Mouse (Mus musculus) embryonic facial prominence, embryonic 14.5 days (tissue): ENCODE data around the gene Sept4. TPM values are rescaled to one million over a fixed set of nuclear protein-coding genes. Genes with fewer than 3 reads are reported as not detected.

Experiments
- ATAC-seq: fragments of 200-750 bp; cut with Nextera tagmentation; 2 replicates; pipeline ENCODE4 v1.8.0; 2017; ENCODE audit warnings: low read depth, moderate number of reproducible peaks, moderate TSS enrichment
- DNase-seq: peaks from one replicate; pipeline ENCODE4 v3.0.0-alpha.2; 2015; ENCODE audit warnings: low spot score
- H3K27ac ChIP-seq: fragments of 300-500 bp; sonication (generic); replicated peaks from 2 replicates; pipeline ENCODE4 v1.5.1; 2014; ENCODE audit warnings: low read depth, mild to moderate bottlenecking, low read length, moderate library complexity
- H3K27me3 ChIP-seq: fragments of 300-500 bp; sonication (generic); replicated peaks from 2 replicates; pipeline ENCODE4 v1.6.1; 2014; ENCODE audit warnings: low read length; ENCODE audit not compliant: control insufficient read depth, insufficient read depth
- H3K36me3 ChIP-seq: fragments of 300-500 bp; sonication (generic); 2 replicates; pipeline ENCODE4 v1.6.1; 2014; ENCODE audit warnings: low read length, mixed read lengths; ENCODE audit not compliant: control insufficient read depth, insufficient read depth
- H3K4me1 ChIP-seq: fragments of 300-500 bp; sonication (generic); 2 replicates; pipeline ENCODE4 v1.6.1; 2014; ENCODE audit warnings: antibody characterized with exemption, low read length; ENCODE audit not compliant: control insufficient read depth, insufficient read depth
- H3K4me2 ChIP-seq: fragments of 300-500 bp; sonication (generic); 2 replicates; pipeline ENCODE4 v1.6.1; 2014; ENCODE audit warnings: low read depth, mild to moderate bottlenecking, low read length, moderate library complexity, mixed read lengths
- H3K4me3 ChIP-seq: fragments of 300-500 bp; sonication (generic); 2 replicates; pipeline ENCODE4 v1.5.1; 2014; ENCODE audit warnings: low read depth, mild to moderate bottlenecking, low read length
- H3K9ac ChIP-seq: fragments of 300-500 bp; sonication (generic); 2 replicates; pipeline ENCODE4 v1.6.1; 2014; ENCODE audit warnings: low read depth, mild to moderate bottlenecking, low read length, moderate library complexity, mixed read lengths
- H3K9me3 ChIP-seq: fragments of 300-500 bp; sonication (generic); 2 replicates; pipeline ENCODE4 v1.6.1; 2016; ENCODE audit warnings: low read length; ENCODE audit not compliant: control insufficient read depth
- WGBS: fragments of 180-500 bp; shearing (Covaris S2); extraction: QIAGEN DNeasy Blood & Tissue Kit; methylation state at CpG from one replicate; pipeline ENCODE4 v1.1.7; 2014; 5-methylcytosine and 5-hydroxymethylcytosine counted together
- polyA plus RNA-seq: library from polyadenylated mRNA; unstranded; fragments of >200 nt; fragmentation: Nextera tagmentation; extraction: Ambion mirVana; gene quantifications from 2 replicates; pipeline ENCODE4 v1.2.1, GENCODE M21; 2014

Sept4 gene
- polyA plus RNA-seq, 1 experiment from 2014 or later, result 42.2 TPM

DNA sequence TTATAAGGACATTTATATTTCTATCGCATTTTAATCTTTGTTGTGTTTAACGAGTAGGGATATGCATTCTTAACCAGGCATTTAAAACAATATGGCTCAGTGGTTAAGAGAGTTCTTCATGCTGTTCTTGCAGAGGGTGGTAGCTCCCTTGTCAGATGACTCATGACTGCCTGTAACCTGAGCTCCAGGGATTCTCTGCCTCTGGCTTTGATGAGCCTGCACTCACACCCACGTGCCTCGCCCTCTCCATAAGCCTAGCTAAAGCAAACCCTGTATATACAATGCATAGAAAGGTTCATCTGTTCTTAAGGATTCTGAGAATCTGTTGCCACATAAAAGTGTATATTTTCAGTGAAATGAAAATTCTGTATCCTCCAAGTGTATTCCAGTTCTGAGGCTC lies 54.5 kb downstream of the Sept4 start:
- Histone ChIP-seq H3K36me3 (peaks cover 18% of the 10 kb centered on the region), H3K9me3 (no peaks in the 10 kb centered on the region), H3K4me2 (no peak overlapping the region), H3K27ac (no peak overlapping the region), H3K4me3 (no peak overlapping the region), H3K9ac (no peak overlapping the region), H3K4me1 (no peaks in the 10 kb centered on the region), H3K27me3 (no peaks in the 10 kb centered on the region)
- 0 out of 2 replicates have a peak, but pooled peaks have one; percentile 67 for ATAC-seq
- peak; percentile 44 for DNase-seq
- WGBS, result 66% methylated on average over 4 of the region's 4 CpGs

DNA sequence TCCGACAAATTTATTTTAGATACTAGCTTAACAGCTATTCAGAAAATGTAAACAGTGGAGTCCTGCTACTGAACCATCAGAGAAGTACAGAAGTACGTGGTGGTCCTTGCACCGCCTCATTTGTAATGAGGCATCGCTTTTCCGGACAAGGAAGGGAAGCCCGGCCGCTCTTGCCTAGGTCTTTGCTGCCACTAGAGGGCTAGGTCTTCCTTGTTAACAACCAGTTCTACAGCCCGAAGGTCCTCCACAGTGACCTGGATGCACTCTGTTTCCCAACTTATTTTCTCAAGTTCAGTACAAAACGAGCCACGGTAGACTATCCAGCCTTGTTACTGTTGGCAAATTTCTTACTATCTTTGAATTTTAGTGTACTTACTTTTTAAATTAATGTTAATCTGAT lies 61.2 kb downstream of the Sept4 start:
- ATAC-seq (0 out of 2 replicates have a peak, but pooled peaks have one; percentile 37), DNase-seq (peak; percentile 64)
- H3K4me3 ChIP-seq, result no peak overlapping the region
- 32% methylated on average over 10 of the region's 10 CpGs for WGBS
- 0 out of 2 replicates have a peak, but pooled peaks cover 13% of the 10 kb centered on the region for H3K36me3 ChIP-seq
- no peaks in the 10 kb centered on the region for H3K9me3 ChIP-seq
- no peak overlapping the region for H3K4me2 ChIP-seq
- H3K27me3 ChIP-seq, result no peaks in the 10 kb centered on the region
- H3K9ac ChIP-seq, result no peak overlapping the region
- no peak overlapping the region for H3K27ac ChIP-seq
- H3K4me1 ChIP-seq, result no peaks in the 10 kb centered on the region

DNA sequence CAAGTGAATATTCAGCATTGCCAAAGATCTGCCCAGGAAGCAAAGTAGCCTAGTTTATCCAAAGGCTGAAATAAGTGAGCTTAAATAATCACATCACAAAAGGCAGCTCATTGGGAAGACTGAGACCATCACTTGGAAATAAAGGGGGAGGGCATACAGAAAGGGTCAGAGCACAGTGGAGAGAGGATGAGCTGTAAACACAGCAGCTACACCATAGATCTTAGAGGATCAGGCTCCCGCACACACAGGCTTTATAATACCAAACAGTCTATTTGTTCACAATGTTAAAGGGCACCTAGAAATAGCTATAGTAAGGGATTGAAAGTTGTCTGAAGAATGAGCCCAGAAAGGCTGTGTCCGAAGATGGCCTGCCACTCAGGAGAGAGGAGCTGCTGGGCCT lies 70.1 kb downstream of the Sept4 start:
- Histone ChIP-seq H3K9me3 (no peaks in the 10 kb centered on the region), H3K4me2 (peak overlapping the region; percentile 85), H3K27ac (peak overlapping the region; percentile 33; the same call in 1 of the 2 replicates), H3K36me3 (no peaks in the 10 kb centered on the region), H3K27me3 (no peaks in the 10 kb centered on the region), H3K4me1 (no peaks in the 10 kb centered on the region), H3K9ac (peak overlapping the region; percentile 80), H3K4me3 (peak overlapping the region; percentile 52)
- ATAC-seq (no peak), DNase-seq (no peak)
- WGBS, result 36% methylated on average over 2 of the region's 2 CpGs

DNA sequence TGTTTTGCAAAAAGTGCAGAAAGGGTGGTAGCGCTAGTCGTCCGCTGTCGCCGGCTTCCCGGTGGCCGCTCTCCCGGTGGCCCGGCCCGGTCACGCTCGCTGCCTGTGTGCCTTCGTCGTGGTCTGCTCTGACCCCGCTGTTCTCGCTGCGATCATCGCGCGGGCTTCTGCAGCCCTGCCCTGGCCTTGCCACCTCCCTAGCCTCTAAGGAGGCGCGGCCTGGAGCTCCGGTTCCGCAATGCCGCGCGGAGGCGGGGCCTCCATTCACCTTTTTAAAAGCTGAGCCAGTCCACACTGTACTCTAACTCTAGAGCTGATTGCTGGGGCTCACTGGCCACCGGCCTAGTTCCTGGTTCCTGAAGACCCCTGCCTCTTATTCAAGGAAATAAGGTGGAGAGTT lies 70.5 kb downstream of the Sept4 start:
- H3K4me1 ChIP-seq, result no peaks in the 10 kb centered on the region
- peak overlapping the region; percentile 52 for H3K4me3 ChIP-seq
- under 1% methylated on average over 16 of the region's 29 CpGs for WGBS
- DNase-seq (peak; percentile 63), ATAC-seq (peak; percentile 93)
- H3K9me3 ChIP-seq, result no peaks in the 10 kb centered on the region
- H3K9ac ChIP-seq, result peak overlapping the region; percentile 80
- H3K36me3 ChIP-seq, result no peaks in the 10 kb centered on the region
- peak overlapping the region; percentile 33; the same call in 1 of the 2 replicates for H3K27ac ChIP-seq
- no peaks in the 10 kb centered on the region for H3K27me3 ChIP-seq
- H3K4me2 ChIP-seq, result peak overlapping the region; percentile 85

Other genes with a start within 250 kb of the Sept4 start
- 4.2 and 6.6 TPM in 2 replicates for gene Ppm1e, start 209.9 kb upstream of the Sept4 start, polyA plus RNA-seq
- 5.2 and 7.2 TPM in 2 replicates for gene Rad51c, start 163.9 kb upstream of the Sept4 start, polyA plus RNA-seq
- gene Tex14, start 163.8 kb upstream of the Sept4 start, polyA plus RNA-seq, result 4.8 and 5.6 TPM in 2 replicates
- gene Gm11492, start 2.2 kb upstream of the Sept4 start, polyA plus RNA-seq, result not detected in 2 replicates
- gene Mtmr4, start 23.3 kb downstream of the Sept4 start, polyA plus RNA-seq, result 33.2 and 34.3 TPM in 2 replicates
- 0.17 and 0.25 TPM in 2 replicates for gene Hsf5, start 48.3 kb downstream of the Sept4 start, polyA plus RNA-seq
- 5.3 and 6.2 TPM in 2 replicates for gene Rnf43, start 93.8 kb downstream of the Sept4 start, polyA plus RNA-seq
- gene Supt4a, start 168.6 kb downstream of the Sept4 start, polyA plus RNA-seq, result 146 and 153 TPM in 2 replicates
- 1.9 and 2.2 TPM in 2 replicates for gene Tspoap1, start 191.6 kb downstream of the Sept4 start, polyA plus RNA-seq
- 0.77 and 2.7 TPM in 2 replicates for gene Mpo, start 224.7 kb downstream of the Sept4 start, polyA plus RNA-seq